Mouse (Mus musculus): ENCODE measurements around the gene Apobec3. TPM values are rescaled to one million over a fixed set of nuclear protein-coding genes. Genes with fewer than 3 reads are reported as not detected.
"Not testable (repeated sequence)": the region's sequence is repeated elsewhere in the genome, so short reads cannot be mapped to it uniquely, and the experiment has no call there.

The Apobec3 gene
- polyA plus RNA-seq, 1 experiment from 2014 or later, result 149 TPM

- peak; percentile 40 for DNase-seq (ENCODE audit: low spot score)
Observed at GRCm38 (mm10) chr15:79895221-79896079, 4.0 kb downstream of the Apobec3 start.

DNA sequence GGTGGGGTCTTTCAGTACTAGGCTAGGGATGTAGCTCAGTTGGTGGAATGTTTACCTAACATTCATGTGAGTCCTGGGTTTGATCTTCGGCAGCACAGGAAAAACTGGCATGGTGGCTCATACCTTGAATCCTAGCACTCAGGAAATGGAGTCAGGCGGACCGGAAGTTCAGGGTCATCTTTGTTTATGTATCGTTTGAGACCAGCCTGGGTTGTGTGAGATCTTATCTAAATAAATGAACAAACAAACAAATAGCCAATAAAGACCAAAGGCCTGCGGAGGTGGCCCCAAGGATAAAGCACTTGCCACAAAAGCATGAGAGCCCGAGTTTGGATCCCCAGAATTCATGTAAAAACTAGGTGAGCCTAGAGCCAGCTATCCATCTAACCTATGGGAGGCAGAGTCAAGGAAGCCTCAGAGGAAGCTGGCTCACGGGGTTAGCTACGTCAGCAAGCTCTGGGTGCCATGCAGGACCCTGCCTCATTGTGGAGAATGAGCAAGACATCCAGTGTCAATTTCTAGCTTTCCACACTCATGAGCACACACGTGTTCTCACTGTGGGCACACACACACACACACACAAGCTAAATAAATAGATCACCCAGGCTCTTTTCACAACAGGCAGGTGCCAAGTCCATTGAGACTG, 4.7 kb downstream of the Apobec3 start:
- DNase-seq (ENCODE audit: low spot score), result peak; percentile 45

DNA sequence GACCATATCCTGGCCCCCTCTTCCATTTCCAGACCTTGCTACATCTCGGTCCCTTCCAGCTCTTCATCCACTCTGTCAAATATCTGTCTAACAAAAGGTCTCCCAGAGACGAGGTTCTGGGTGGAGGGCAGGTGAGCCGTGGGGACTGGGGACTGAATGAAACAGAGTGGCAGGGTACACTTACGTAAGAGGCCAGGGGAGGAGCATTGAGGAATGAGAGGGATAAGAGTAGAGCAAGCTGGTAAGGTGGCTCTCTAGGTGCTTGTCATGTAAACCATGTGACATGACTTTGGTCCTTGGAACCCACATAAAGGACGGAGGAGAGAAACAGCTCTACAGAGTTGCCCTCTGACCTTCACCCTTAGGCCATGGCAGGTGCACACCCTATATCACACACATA, 7.5 kb downstream of the Apobec3 start:
- DNase-seq (ENCODE audit: low spot score), result no peak

- no peak for DNase-seq (ENCODE audit: low spot score)
Observed at GRCm38 (mm10) chr15:79899828-79900510, 8.5 kb downstream of the Apobec3 start.

DNA sequence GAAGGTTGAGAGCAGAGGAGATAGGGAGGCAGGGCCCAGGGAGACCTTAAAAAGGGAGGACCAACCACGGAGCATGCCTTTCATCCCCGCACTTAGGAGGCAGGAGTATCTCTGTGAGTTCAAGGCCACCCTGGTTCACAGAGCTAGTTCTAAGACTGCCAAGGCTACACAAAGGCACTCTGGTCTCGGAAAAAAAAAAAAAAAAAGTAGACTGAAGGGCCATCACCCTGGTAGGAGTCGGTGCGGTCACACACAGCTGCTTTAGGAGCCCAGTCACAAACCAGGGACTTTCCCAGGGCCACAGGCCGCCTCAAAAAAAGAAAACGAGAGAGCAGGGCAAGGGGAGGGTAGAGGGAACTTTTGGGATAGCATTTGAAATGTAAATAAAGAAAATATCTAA, 9.3 kb downstream of the Apobec3 start:
- no peak for DNase-seq (ENCODE audit: low spot score)

GRCm38 (mm10) chr15:79901399-79901798, 9.9 kb downstream of the Apobec3 start:
- DNase-seq (ENCODE audit: low spot score), result no peak

- DNase-seq (ENCODE audit: low spot score), result not testable (repeated sequence)
Observed at GRCm38 (mm10) chr15:79903081-79903480, 11.6 kb downstream of the Apobec3 start.

GRCm38 (mm10) chr15:79903963-79904362, 12.5 kb downstream of the Apobec3 start:
- no peak for DNase-seq (ENCODE audit: low spot score)

- not testable (repeated sequence) for DNase-seq (ENCODE audit: low spot score)
Observed at GRCm38 (mm10) chr15:79904678-79905077, 13.2 kb downstream of the Apobec3 start.

- DNase-seq (ENCODE audit: low spot score), result no peak
Observed at GRCm38 (mm10) chr15:79905211-79905610, 13.8 kb downstream of the Apobec3 start.

DNA sequence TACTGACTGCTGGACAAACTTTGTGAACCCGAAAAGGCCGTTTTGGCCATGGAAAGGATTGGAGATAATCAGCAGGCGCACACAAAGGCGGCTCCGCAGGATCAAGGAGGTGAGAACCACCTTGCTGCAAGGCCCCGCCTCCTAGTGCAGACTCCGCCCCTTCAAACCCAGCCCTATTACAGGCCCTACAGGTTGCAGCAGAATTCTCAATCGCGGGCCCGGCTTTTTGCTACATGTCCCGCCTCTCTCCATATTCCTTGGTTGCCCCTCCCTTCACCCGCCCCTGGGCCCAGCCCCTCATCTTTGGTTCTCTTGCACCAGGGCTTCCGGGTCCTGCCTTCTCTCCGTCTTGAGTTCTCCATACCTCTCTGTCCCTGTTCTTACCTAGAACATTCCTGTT, 15.4 kb downstream of the Apobec3 start:
- no peak for DNase-seq (ENCODE audit: low spot score)

- DNase-seq (ENCODE audit: low spot score), result not testable (repeated sequence)
Observed at GRCm38 (mm10) chr15:79909006-79909405, 17.5 kb downstream of the Apobec3 start.

- not testable (repeated sequence) for DNase-seq (ENCODE audit: low spot score)
Observed at GRCm38 (mm10) chr15:79910812-79911211, 19.4 kb downstream of the Apobec3 start.

DNA sequence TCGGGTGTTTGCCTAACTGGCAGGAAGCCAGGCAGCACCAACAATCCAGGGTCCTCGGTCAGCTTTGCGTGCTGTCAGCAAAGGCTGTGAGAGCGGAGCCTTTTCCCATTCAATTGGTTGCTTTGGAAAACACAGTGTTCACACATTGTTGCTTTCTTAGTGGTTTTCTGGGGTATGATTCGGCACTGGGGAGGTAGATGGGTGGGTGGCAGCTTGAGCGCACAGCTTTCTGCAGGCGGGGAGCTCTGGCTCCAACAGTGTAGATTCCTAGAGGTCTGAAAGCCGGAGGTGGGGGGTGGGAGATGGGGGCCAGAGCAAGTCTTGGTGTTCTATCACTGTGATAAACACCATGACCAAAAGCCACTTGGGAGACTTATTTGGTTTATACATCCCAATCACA, 19.9 kb downstream of the Apobec3 start:
- no peak for DNase-seq (ENCODE audit: low spot score)

DNA sequence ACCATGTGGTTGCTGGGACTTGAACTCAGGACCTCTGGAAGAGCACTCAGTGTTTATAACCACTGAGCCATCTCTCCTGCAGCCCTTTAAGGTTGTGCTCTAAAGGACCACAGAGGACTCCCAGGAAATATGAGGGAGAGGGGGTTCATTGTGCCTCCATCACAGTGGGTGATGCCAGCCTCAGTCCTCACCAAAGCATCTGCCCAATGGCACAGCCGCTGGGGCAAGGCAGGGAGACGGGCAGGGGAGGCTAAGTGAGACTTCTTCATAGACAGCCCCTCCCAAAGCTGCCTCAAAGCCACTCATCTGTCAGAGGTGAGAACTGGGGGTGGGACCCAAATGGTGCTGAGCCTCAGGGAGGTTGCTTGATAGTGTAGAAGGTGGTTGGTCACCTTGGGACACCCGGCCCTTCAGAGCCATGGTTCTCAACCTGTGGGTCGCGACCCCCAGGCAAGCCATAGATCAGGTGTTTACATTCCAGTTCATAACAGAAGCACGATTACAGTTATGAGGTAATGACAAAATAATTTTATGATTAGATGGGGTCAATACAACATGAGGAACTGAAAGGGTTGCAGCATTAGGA, 22.4 kb downstream of the Apobec3 start:
- no peak for DNase-seq (ENCODE audit: low spot score)

- peak; percentile 34 for DNase-seq (ENCODE audit: low spot score)
Observed at GRCm38 (mm10) chr15:79914357-79914756, 22.9 kb downstream of the Apobec3 start.

DNA sequence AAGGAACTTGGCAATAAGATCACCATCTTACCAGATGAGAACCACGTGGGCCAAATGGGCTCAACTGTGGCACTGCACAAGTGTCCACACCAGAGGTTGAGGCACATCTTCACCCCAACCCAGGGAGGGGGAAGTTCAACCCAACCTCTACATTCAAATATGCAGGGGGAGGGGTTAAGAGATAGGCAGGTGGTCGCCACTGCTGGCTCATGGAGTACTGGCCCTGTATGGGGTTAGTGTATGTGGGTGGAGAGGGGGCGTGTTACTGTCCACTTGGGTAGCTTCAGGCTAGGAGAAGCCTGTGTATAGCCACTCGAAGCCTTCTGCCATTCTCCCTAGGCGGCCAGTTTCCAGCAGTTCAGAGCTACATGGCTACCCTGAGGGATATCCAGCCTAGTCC, 24.7 kb downstream of the Apobec3 start:
- DNase-seq (ENCODE audit: low spot score), result no peak

GRCm38 (mm10) chr15:79917111-79917720, 25.8 kb downstream of the Apobec3 start:
- DNase-seq (ENCODE audit: low spot score), result no peak

DNA sequence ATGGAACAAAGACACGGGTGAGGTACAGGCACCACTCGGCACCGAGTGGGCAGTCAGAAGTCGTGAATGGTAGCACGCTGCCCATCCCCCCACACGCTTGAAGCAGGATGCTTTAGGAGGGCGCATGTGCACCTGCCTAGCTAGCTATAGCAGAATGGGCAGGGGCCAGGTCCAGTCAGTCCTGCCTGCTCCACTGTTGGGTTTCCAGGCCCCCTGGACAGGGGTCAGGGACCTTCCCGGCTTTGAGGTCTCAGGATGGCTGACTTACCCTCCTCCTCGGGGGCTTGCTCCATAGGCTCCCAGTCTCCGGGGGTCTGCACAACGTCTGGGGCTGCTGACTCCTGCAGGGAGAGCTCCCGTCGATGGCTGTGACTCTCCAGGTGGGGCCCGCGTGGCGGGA, 27.0 kb downstream of the Apobec3 start:
- no peak for DNase-seq (ENCODE audit: low spot score)

- DNase-seq (ENCODE audit: low spot score), result no peak
Observed at GRCm38 (mm10) chr15:79919787-79920186, 28.3 kb downstream of the Apobec3 start.

DNA sequence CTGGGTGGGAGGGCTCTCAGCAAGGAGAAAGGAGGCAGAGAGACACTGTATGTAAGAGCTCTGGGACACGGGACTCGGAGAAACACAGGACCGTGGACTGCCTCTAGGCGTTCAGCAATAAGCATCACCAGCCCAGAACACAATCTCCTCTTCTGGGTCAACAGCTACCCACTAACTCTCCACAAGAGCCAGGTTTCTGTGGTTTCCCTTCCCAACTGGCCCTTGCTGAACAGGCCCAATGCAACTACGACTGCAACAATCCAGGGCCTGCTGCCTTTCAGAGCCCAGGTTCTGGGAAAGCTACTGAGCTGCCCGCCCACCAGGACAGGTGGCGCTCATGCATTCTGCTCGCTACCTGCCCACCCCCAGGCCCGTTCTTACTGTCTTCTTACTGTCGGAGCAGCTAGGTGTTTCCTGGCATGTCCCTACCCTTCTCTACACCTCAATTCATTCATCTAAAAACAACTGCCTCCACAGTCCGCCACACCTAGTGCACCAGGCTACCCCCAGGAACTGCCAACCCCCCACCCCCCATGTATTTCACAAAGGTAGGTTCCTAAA, 35.5 kb downstream of the Apobec3 start:
- no peak for DNase-seq (ENCODE audit: low spot score)
